Mouse (Mus musculus) bone marrow macrophage, adult 2 months (primary cell): ENCODE results near the gene Rbms1.

Experiments
- CTCF ChIP-seq: IDR thresholded peaks from 2 replicates; pipeline ENCODE4 v1.5.1; 2012; ENCODE audit warnings: low read depth, mild to moderate bottlenecking, low read length, moderate library complexity
- POLR2A ChIP-seq: IDR thresholded peaks from 2 replicates; pipeline ENCODE4 v1.6.1; 2012; ENCODE audit warnings: mild to moderate bottlenecking, low read depth, low read length, borderline replicate concordance

- no peak for TF ChIP-seq CTCF
- no peak for TF ChIP-seq POLR2A
Measured at GRCm38 (mm10) chr2:60728902-60729585, 233.9 kb downstream of the Rbms1 start.
